Mouse (Mus musculus) midbrain, embryonic 13.5 days (tissue): ENCODE data around the gene Gm28230. TPM values are rescaled to one million over a fixed set of nuclear protein-coding genes. Genes with fewer than 3 reads are reported as not detected.

Source experiments
- ATAC-seq: fragments of 200-750 bp; cut with Nextera tagmentation; 2 replicates; pipeline ENCODE4 v1.8.0; 2017; ENCODE audit warnings: mild to moderate bottlenecking, moderate TSS enrichment, moderate library complexity
- H3K27ac ChIP-seq: fragments of 300-500 bp; sonication (generic); 2 replicates; pipeline ENCODE4 v1.5.1; 2015; ENCODE audit warnings: inconsistent platforms, mild to moderate bottlenecking, moderate library complexity
- H3K27me3 ChIP-seq: fragments of 300-500 bp; sonication (generic); 2 replicates; pipeline ENCODE4 v1.6.1; 2015; ENCODE audit warnings: mild to moderate bottlenecking, inconsistent platforms
- H3K36me3 ChIP-seq: fragments of 300-500 bp; sonication (generic); 2 replicates; pipeline ENCODE4 v1.6.1; 2015; ENCODE audit warnings: mild to moderate bottlenecking, inconsistent platforms
- H3K4me1 ChIP-seq: fragments of 300-500 bp; sonication (generic); replicated peaks from 2 replicates; pipeline ENCODE4 v1.6.1; 2015; ENCODE audit warnings: inconsistent platforms
- H3K4me2 ChIP-seq: fragments of 300-500 bp; sonication (generic); replicated peaks from 2 replicates; pipeline ENCODE4 v1.6.1; 2015; ENCODE audit warnings: moderate library complexity, mild to moderate bottlenecking, inconsistent platforms
- H3K4me3 ChIP-seq: fragments of 300-500 bp; sonication (generic); replicated peaks from 2 replicates; pipeline ENCODE4 v1.5.1; 2015; ENCODE audit warnings: mild to moderate bottlenecking, inconsistent platforms
- H3K9ac ChIP-seq: fragments of 300-500 bp; sonication (generic); replicated peaks from 2 replicates; pipeline ENCODE4 v1.6.1; 2015; ENCODE audit warnings: mild to moderate bottlenecking, inconsistent platforms
- H3K9me3 ChIP-seq: fragments of 300-500 bp; sonication (generic); 2 replicates; pipeline ENCODE4 v1.6.1; 2016; ENCODE audit warnings: mild to moderate bottlenecking, inconsistent platforms
- WGBS: fragments of 180-500 bp; shearing (Covaris S2); methylation state at CpG from one replicate; pipeline ENCODE4 v1.1.7; 2015; 5-methylcytosine and 5-hydroxymethylcytosine counted together
- polyA plus RNA-seq: library from polyadenylated mRNA; unstranded; fragments of >200 nt; fragmentation: Nextera tagmentation; extraction: Ambion mirVana; gene quantifications from 2 replicates; pipeline ENCODE4 v1.2.1, GENCODE M21; 2015

Gm28230 gene
- polyA plus RNA-seq, 1 experiment from 2014 or later, result not detected

DNA sequence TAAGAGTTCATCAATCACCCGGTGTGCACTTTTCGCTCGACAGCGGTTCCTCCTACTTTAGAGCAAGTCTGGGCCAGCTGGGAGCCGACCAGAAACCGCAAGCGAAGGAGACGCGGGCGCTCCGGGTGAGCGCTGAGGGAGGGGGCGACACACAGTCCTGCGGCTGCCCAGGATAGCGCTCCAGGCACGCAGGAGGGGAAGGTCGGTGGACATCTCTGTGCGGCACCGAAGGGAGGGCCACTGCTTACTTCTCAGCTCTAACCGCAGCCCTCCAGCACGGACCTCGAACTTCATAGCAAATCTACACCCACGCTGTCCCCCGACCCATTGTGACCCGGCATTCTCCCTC lies 26.6 kb downstream of the Gm28230 start:
- H3K9ac ChIP-seq, result no peak overlapping the region
- peak overlapping the region; percentile 17 for H3K4me3 ChIP-seq
- peaks cover 20% of the 10 kb centered on the region for H3K4me1 ChIP-seq
- under 1% methylated on average over 23 of the region's 25 CpGs for WGBS
- no peaks in the 10 kb centered on the region for H3K36me3 ChIP-seq
- peaks cover 98% of the 10 kb centered on the region for H3K27me3 ChIP-seq
- ATAC-seq, result no peak
- no peak overlapping the region for H3K27ac ChIP-seq
- no peaks in the 10 kb centered on the region for H3K9me3 ChIP-seq
- H3K4me2 ChIP-seq, result peak overlapping the region; percentile 38

DNA sequence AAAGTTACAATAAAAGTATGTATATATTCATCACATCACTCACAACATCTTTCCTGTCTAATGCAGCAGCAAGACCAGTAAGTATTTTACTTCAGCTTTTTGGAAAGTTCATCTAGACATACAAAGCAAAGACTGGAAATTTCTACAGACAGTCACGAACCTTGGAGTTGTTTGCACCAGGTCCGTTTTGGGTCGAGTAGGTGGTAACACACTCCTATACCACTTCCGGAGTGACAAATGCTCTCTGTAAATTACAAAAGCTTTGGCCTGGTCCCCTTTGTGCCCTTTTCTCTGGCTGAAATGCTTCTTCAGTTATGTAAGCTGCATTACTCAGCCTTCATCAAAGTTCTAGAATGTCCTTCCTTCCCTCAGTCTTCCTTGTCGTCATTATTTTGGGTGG lies 27.2 kb downstream of the Gm28230 start:
- Histone ChIP-seq H3K4me3 (no peak overlapping the region), H3K4me2 (no peak overlapping the region), H3K36me3 (no peaks in the 10 kb centered on the region), H3K4me1 (peaks cover 20% of the 10 kb centered on the region), H3K27ac (no peak overlapping the region), H3K9ac (no peak overlapping the region), H3K9me3 (no peaks in the 10 kb centered on the region), H3K27me3 (peaks cover 98% of the 10 kb centered on the region)
- 16% methylated on average over 5 of the region's 5 CpGs for WGBS
- no peak for ATAC-seq

- Histone ChIP-seq H3K27me3 (peaks cover 96% of the 10 kb centered on the region), H3K27ac (no peak overlapping the region), H3K9ac (no peak overlapping the region), H3K4me2 (no peak overlapping the region), H3K4me3 (no peak overlapping the region), H3K4me1 (peaks cover 18% of the 10 kb centered on the region), H3K36me3 (no peaks in the 10 kb centered on the region), H3K9me3 (no peaks in the 10 kb centered on the region)
- no peak for ATAC-seq
- 0% methylated on average over 1 of the region's 1 CpGs for WGBS
Measured at GRCm38 (mm10) chr2:74760146-74760545, 33.6 kb downstream of the Gm28230 start.

DNA sequence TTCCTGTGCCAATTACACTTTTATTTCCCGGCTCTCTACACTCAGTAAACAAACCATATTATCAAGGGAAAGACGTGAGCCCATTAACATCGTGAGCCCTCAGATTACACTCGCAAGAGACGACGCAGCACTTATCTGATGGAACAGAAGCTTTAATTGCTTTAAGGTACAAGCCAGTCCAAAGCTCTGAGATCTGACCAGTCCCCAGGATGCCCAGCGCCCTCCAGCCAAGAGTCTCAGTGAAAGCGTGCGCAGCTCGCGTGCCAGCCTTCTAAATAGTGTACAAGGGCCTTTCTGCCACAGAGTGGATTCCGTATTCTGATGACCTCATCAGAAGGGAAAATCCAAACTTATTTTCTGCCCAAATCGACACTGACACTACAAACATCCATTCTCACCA lies 35.4 kb downstream of the Gm28230 start:
- ATAC-seq, result no peak
- H3K4me1 ChIP-seq, result peaks cover 18% of the 10 kb centered on the region
- H3K4me3 ChIP-seq, result no peak overlapping the region

GRCm38 (mm10) chr2:74762522-74763244 lies 36.2 kb downstream of the Gm28230 start, which contains the start of gene Hoxd1:
Hoxd1 (plus strand) TSS chr2:74762980.
- H3K9me3 ChIP-seq, result no peaks in the 10 kb centered on the region
- peak; percentile 80 for ATAC-seq
- 1% methylated on average over 56 of the region's 61 CpGs for WGBS
- H3K4me3 ChIP-seq, result peak within 1 kb of the TSS; percentile 51
- no peak within 1 kb of the TSS for H3K27ac ChIP-seq
- H3K9ac ChIP-seq, result 0 out of 2 replicates have a peak within 1 kb of the TSS, but pooled peaks have one; percentile 11
- H3K4me1 ChIP-seq, result peaks cover 18% of the 10 kb centered on the region
- peak within 1 kb of the TSS; percentile 86 for H3K4me2 ChIP-seq
- peaks cover 92% of the 10 kb centered on the region for H3K27me3 ChIP-seq
- no peaks in the 10 kb centered on the region for H3K36me3 ChIP-seq

More for the DNA sequence above, 35.4 kb downstream of the Gm28230 start:
- Histone ChIP-seq H3K9me3 (no peaks in the 10 kb centered on the region), H3K9ac (no peak overlapping the region), H3K4me2 (no peak overlapping the region), H3K27ac (no peak overlapping the region), H3K36me3 (no peaks in the 10 kb centered on the region), H3K27me3 (peaks cover 96% of the 10 kb centered on the region)
- WGBS, result 6% methylated on average over 13 of the region's 13 CpGs

DNA sequence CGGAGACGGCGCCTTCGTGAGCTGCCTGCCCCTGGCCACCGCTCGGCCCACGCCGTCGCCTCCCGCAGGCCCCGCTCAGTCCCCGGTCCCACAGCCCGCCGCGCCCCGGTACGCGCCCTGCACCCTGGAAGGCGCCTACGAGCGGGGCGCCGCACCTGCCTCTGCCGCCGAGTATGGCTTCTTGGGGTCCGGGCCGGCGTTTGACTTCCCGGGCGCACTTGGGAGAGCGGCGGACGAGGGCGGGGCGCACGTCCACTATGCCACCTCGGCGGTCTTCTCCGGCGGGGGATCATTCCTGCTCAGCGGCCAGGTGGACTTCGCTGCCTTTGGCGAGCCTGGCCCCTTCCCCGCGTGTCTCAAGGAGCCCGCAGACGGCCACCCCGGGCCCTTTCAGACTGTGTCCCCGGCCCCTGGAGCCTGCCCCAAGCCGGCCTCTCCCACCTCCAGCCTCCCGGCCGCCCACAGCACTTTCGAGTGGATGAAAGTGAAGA lies 36.8 kb downstream of the Gm28230 start:
- ATAC-seq, result peak; percentile 37; the same call in 1 of the 2 replicates

GRCm38 (mm10) chr2:74763976-74764375 lies 37.4 kb downstream of the Gm28230 start:
- WGBS, result 50% methylated on average over 10 of the region's 10 CpGs
- Histone ChIP-seq H3K4me1 (peaks cover 18% of the 10 kb centered on the region), H3K4me2 (no peak overlapping the region), H3K4me3 (no peak overlapping the region), H3K27me3 (peaks cover 87% of the 10 kb centered on the region), H3K9ac (no peak overlapping the region), H3K36me3 (no peaks in the 10 kb centered on the region), H3K27ac (no peak overlapping the region), H3K9me3 (no peaks in the 10 kb centered on the region)
- ATAC-seq, result no peak

More for the DNA sequence above, 36.8 kb downstream of the Gm28230 start:
- no peaks in the 10 kb centered on the region for H3K36me3 ChIP-seq
- H3K4me2 ChIP-seq, result peak overlapping the region; percentile 86
- no peak overlapping the region for H3K27ac ChIP-seq
- 0 out of 2 replicates have a peak overlapping the region, but pooled peaks have one; percentile 11 for H3K9ac ChIP-seq
- peaks cover 18% of the 10 kb centered on the region for H3K4me1 ChIP-seq
- H3K9me3 ChIP-seq, result no peaks in the 10 kb centered on the region
- peak overlapping the region; percentile 51 for H3K4me3 ChIP-seq
- H3K27me3 ChIP-seq, result peaks cover 87% of the 10 kb centered on the region
- WGBS, result 1% methylated on average over 38 of the region's 53 CpGs

DNA sequence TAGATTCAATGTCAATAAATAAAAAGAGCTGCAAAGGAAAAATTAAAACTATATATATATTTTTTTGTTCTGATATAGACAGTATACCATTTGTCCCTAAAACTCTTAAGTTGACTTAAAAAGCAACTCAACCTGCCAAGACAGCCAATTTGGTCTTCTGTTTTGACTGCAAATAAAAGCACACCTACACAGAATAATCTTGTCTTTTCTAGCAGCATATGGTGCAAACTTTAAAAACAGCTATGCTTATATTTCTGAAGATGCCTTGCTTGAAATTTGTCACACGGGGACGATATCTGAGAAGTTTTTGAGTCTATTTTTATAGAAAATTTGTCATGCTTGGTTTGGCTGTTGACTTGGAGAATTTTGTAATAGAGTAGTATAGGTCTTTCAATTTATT lies 47.8 kb downstream of the Gm28230 start:
- H3K4me2 ChIP-seq, result no peak overlapping the region
- WGBS, result 89% methylated on average over 2 of the region's 2 CpGs
- H3K36me3 ChIP-seq, result no peaks in the 10 kb centered on the region
- no peak overlapping the region for H3K9ac ChIP-seq
- no peak overlapping the region for H3K4me3 ChIP-seq
- no peak for ATAC-seq
- H3K4me1 ChIP-seq, result no peaks in the 10 kb centered on the region
- H3K9me3 ChIP-seq, result no peaks in the 10 kb centered on the region
- H3K27me3 ChIP-seq, result peaks cover 15% of the 10 kb centered on the region
- no peak overlapping the region for H3K27ac ChIP-seq

- ATAC-seq, result no peak
- no peak overlapping the region for H3K27ac ChIP-seq
- no peaks in the 10 kb centered on the region for H3K36me3 ChIP-seq
- no peak overlapping the region for H3K4me3 ChIP-seq
- WGBS, result 69% methylated on average over 13 of the region's 13 CpGs
- no peak overlapping the region for H3K4me2 ChIP-seq
- no peak overlapping the region for H3K9ac ChIP-seq
- no peaks in the 10 kb centered on the region for H3K4me1 ChIP-seq
- H3K9me3 ChIP-seq, result no peaks in the 10 kb centered on the region
- H3K27me3 ChIP-seq, result peaks cover 10% of the 10 kb centered on the region; the same call in 1 of the 2 replicates
Measured at GRCm38 (mm10) chr2:74777536-74778275, 51.2 kb downstream of the Gm28230 start.

GRCm38 (mm10) chr2:74781386-74781785 lies 54.9 kb downstream of the Gm28230 start:
- Histone ChIP-seq H3K9ac (no peak overlapping the region), H3K4me1 (no peaks in the 10 kb centered on the region), H3K4me3 (no peak overlapping the region), H3K27ac (no peak overlapping the region), H3K4me2 (no peak overlapping the region), H3K36me3 (no peaks in the 10 kb centered on the region), H3K27me3 (0 out of 2 replicates have a peak, but pooled peaks cover 5% of the 10 kb centered on the region), H3K9me3 (no peaks in the 10 kb centered on the region)
- WGBS, result 96% methylated on average over 5 of the region's 5 CpGs
- ATAC-seq, result no peak

DNA sequence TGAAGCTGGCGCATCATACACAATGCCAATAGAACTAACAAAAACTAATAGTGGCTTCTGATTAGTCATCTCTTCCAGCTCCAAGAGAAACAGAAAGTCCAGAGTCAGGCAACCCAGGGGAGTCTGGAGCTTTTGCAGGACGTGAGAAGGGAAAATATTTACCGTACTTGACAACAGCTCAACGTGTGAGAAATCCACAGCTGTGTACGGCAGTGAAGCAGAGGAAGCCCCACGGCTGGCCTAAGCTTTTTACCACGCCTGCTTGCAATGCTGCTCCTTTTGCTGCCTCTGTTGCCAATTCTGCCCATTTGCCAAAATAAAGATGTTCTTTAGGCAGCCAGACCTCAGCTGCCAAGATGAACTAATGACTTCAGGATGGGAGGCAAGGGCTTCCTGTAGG lies 69.0 kb downstream of the Gm28230 start:
- Histone ChIP-seq H3K4me1 (no peaks in the 10 kb centered on the region), H3K4me2 (no peak overlapping the region), H3K27ac (no peak overlapping the region), H3K36me3 (no peaks in the 10 kb centered on the region), H3K27me3 (no peaks in the 10 kb centered on the region), H3K4me3 (no peak overlapping the region), H3K9ac (no peak overlapping the region), H3K9me3 (no peaks in the 10 kb centered on the region)
- 76% methylated on average over 7 of the region's 7 CpGs for WGBS
- ATAC-seq, result no peak
